Mouse (Mus musculus) CD4-positive, CD25-positive, alpha-beta regulatory T cell, adult 2 months (primary cell): ENCODE results near the gene Sema4d.

Source experiments
- DNase-seq: peaks from one replicate; pipeline ENCODE4 v3.0.0-alpha.2; 2012; ENCODE audit warnings: low read depth, low spot score

Sema4d gene

GRCm38 (mm10) chr13:51778983-51779962 is 14.3 kb downstream of the Sema4d start:
- no peak for DNase-seq

- DNase-seq: no peak
Observed at GRCm38 (mm10) chr13:51778351-51778982, 15.1 kb downstream of the Sema4d start.

- no peak for DNase-seq
Observed at GRCm38 (mm10) chr13:51777738-51778274, 15.7 kb downstream of the Sema4d start.

- no peak for DNase-seq
Observed at GRCm38 (mm10) chr13:51777048-51777737, 16.4 kb downstream of the Sema4d start.

- peak; percentile 72 for DNase-seq
Observed at GRCm38 (mm10) chr13:51776160-51776737, 17.3 kb downstream of the Sema4d start.

GRCm38 (mm10) chr13:51771802-51772206 is 21.7 kb downstream of the Sema4d start:
- no peak for DNase-seq

- no peak for DNase-seq
Observed at GRCm38 (mm10) chr13:51770647-51771427, 22.7 kb downstream of the Sema4d start.

GRCm38 (mm10) chr13:51767991-51768761 is 25.4 kb downstream of the Sema4d start:
- DNase-seq: peak; percentile 87

GRCm38 (mm10) chr13:51767513-51767912 is 26.0 kb downstream of the Sema4d start:
- DNase-seq: peak; percentile 87

GRCm38 (mm10) chr13:51766756-51767155 is 26.8 kb downstream of the Sema4d start:
- no peak for DNase-seq

- DNase-seq: no peak
Observed at GRCm38 (mm10) chr13:51765369-51765768, 28.2 kb downstream of the Sema4d start.

- DNase-seq: peak; percentile 82
Observed at GRCm38 (mm10) chr13:51763019-51763698, 30.4 kb downstream of the Sema4d start.

- no peak for DNase-seq
Observed at GRCm38 (mm10) chr13:51761186-51761813, 32.2 kb downstream of the Sema4d start.

GRCm38 (mm10) chr13:51759256-51759987 is 34.1 kb downstream of the Sema4d start:
- DNase-seq: no peak

GRCm38 (mm10) chr13:51758428-51758827 is 35.1 kb downstream of the Sema4d start:
- DNase-seq: no peak

- DNase-seq: peak; percentile 53
Observed at GRCm38 (mm10) chr13:51757099-51757498, 36.4 kb downstream of the Sema4d start.

- peak; percentile 68 for DNase-seq
Observed at GRCm38 (mm10) chr13:51756563-51756962, 37.0 kb downstream of the Sema4d start.

GRCm38 (mm10) chr13:51756019-51756418 is 37.5 kb downstream of the Sema4d start:
- peak; percentile 37 for DNase-seq
